Mouse (Mus musculus): ENCODE measurements around the gene Rnd3.

Rnd3 gene

DNA sequence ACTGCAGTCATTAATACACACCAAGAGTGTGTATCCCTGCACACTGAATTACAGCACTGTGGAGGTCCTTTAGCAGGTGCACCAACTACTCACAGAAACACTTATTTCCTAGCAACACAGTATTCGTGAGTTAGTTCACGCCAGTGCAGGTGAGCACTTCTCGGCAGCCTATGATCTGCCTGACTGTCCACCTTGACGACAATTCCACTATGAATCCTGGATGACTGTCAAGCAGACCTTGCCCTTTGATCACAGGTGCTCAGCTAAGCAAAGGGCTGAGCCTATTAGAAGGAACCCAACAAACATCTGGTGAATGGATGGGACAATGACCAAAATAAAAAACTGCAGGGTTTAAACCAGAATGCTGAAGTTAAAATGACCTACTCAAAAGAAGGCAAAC, 20.8 kb downstream of the Rnd3 start:
- no peak for DNase-seq (ENCODE audit: low read depth, low spot score)

GRCm38 (mm10) chr2:51110271-51110670, 38.6 kb downstream of the Rnd3 start:
- DNase-seq (ENCODE audit: low read depth, low spot score): no peak

DNA sequence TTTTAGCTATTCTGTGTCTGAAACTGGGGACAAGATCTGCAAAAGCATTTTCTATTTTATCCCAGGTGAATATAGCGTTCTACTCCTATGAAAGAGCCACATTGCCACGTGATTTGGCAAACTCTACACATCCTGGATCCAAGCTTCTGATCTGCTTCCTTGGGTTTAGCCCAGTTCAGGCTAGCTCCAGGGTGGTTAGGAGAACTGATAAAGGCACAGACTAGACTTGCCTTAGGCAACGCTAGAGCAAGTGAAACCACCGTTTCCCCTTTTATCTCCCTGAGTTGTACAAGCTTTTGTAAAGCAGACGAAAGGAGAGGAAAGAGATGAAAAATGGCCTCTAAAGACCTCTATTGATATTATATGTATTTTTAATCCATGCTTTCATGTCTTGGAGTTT, 40.3 kb downstream of the Rnd3 start:
- DNase-seq (ENCODE audit: low read depth, low spot score): no peak

- DNase-seq (ENCODE audit: low read depth, low spot score): no peak
Measured at GRCm38 (mm10) chr2:51101187-51101586, 47.7 kb downstream of the Rnd3 start.

DNA sequence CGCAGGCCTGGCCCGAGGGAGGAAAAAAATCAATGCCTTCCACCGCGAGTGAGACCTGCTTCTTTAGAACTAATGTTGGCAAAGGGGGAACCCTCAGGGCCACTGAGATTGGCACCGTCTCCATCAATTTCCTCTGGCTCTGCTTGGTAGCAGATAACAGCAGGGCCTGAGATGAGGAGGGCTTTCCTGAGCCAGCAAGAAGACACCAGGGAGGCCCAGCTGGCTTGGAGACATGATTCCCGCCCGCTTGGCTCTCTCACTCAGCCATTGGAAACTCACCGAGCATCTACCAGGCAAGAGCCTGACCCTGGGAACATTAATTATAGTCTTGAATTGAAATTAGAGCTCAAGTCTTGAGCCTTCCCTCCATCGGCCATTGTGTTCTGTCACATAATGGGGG, 48.9 kb downstream of the Rnd3 start:
- no peak for DNase-seq (ENCODE audit: low read depth, low spot score)

DNA sequence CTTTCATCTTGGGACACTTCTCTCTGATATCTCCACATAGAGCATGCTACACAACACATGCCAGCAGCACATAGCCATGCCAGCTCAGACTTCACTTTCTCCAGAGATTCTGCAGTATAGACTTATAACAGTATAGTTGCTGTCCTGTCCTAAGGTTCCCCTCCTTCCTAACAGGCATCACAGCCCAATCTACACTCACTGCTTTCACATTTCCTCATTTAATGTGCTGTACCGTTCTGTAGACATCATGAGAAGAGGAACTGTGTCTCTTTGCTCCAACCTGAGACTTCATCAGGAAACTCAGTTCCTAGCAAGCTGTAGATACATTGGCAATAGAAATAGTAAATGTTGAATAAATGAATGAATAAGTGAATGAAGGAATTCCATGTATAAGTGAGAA, 49.7 kb downstream of the Rnd3 start:
- DNase-seq (ENCODE audit: low read depth, low spot score): no peak

GRCm38 (mm10) chr2:51090688-51091087, 58.2 kb downstream of the Rnd3 start:
- no peak for DNase-seq (ENCODE audit: low read depth, low spot score)

DNA sequence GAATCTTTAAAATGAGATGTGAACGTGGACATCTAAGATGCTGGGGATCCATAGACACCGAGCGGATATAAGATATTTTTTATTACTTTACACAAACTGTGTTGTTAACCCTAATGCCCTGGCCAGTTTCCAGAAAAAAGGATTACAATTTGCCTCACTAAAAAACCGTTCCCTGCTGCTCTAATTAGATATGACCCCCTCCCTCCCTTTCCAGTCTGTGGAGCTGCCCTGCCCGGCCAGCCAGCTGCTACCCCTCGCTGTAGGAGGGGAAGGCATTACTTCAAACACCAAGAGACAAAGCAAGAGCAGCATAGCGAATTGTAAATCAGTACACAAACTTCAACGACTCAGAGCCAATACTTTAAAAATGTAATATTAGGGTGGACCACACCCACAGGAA, 58.9 kb downstream of the Rnd3 start:
- DNase-seq (ENCODE audit: low read depth, low spot score): no peak

- DNase-seq (ENCODE audit: low read depth, low spot score): no peak
Measured at GRCm38 (mm10) chr2:51088843-51089573, 59.9 kb downstream of the Rnd3 start.

DNA sequence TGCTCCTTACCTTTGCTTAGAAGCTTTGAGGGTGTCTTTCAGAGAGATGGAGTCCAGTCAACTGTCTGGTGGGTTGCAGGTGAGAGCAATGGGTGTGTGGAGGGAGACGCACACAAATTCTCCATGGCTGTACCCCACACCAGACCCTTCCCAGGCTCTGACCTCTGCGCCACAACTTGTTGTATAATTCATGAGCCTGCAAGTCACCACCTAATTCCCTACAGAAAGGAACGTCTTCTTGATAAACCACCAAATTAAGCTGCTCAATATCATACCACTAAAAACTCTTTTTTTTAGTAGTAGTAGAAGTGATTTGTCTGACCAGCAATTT, 60.8 kb downstream of the Rnd3 start:
- no peak for DNase-seq (ENCODE audit: low read depth, low spot score)

DNA sequence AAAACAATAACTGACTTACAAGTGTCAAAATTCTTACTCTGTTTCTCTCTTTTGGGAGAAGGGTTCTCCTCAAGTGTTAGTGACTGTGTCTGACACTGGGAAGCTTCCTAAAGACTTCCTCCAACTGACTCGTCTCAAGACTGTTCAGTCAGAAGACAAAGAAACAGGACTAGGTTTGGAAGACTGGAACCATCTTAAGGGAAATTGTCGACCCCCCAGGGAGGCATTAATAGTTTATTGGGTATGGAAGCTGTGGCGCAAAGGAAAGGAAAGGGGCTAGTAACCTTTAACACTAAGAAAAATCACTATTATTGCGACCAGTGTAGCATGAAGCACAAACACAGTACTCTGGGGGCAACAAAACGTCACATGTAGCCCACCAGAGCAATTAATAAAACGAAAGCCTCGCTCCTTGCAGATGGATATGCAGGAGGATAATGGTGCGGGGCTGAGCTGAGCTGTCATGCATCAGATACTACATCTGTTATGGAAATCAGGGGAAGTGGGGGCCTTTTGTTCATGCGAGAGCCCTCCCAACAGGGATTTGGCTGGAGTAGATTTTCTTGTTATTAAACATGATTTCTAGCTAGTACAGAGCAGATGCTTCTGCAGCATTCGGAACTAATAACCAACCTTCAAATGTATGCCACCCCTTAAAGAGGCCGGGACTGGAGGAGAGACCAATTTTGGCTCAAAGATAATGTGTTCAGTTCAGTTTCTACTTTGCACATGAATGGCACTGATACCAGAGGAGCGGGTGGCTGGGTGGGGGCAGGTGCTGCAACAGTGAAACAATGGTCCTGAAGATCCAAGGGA, 61.4 kb downstream of the Rnd3 start:
- no peak for DNase-seq (ENCODE audit: low read depth, low spot score)

DNA sequence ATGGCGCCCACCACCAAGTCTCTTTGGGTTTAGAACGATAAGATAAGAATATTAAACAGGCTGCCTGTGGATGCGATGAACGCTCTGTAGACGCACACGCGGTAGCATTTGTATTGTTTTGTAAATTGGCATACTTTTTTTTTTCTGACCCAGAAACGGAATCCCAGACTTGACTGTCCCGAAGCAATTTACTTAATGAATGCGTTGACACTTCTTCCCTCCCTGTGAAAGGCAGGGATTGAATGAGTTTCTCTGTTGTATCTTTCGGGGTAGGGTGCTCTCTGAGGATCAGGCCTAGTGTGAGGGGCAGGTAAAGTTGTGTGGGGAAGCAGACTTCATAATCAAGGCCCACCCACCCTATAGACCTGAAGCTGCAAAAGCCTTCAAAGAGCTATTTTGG, 63.8 kb downstream of the Rnd3 start:
- DNase-seq (ENCODE audit: low read depth, low spot score): no peak

DNA sequence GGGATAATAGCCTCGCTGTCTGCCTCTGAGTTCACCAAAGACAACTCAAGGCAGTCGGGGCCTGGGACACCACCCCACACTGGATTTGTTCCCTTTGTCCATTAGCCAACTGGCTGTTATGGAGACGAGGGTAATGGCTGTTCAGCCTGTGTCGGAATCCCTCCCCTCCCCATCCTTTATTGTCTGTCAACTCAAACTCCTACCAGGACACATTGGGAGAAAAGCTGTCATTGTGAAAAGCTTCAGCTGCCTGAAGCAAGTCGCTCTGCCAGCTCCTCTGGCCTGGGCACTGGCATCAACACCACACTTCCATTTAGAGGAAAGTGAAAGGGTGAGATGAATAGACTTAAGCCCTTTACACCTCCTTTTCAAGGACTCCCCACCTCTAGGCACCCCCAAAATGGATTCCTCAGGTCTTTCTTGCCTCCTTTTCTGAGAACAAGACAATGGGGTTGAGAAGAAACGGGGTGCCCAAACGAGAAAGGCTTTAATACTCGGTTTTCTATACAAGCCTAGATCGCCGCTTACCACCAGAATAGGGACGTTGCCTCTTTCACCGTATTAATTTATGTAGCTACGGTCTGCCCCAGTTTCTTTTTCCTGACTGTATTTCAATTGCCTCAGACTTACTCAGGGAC, 66.1 kb downstream of the Rnd3 start:
- no peak for DNase-seq (ENCODE audit: low read depth, low spot score)

All from WW6 (cell line).